Mouse (Mus musculus) spleen, postnatal 36 days (tissue): Measurements from ENCODE around the gene Gm6509.
"Not testable (repeated sequence)": the region's sequence is repeated elsewhere in the genome, so short reads cannot be mapped to it uniquely, and the experiment has no call there.

Experiments
- DNase-seq, 2 experiments: peaks; one replicate each; pipeline ENCODE4 v3.0.0; 2022; ENCODE audit warnings: low spot score in 2 of 2, mixed read lengths in 1 of 2

The Gm6509 gene

DNA sequence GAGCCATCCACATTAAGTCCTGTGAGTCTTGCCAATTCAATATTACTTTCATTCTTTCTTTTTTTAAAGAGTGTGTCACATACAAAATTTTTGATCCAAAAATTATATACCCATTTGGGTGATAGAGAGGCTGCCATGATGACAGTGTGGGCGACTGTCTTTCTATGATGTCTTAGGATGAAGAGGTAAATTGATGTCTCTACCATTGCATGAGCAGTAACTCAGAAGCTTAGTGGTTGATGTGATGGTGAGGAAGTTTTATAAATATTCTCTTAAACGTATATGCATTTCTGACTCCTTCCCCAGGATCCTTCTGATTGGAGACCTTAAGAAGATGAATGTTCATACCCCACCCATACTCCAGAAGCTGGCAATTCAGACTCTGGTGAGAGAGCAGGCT lies at the start of gene Gm6509:
Gene Gm6509 (plus strand): TSS at position 301 of the 400 bp plus-strand sequence.
- not testable (repeated sequence) for DNase-seq

- DNase-seq: not testable (repeated sequence)
Observed at GRCm38 (mm10) chr5:94616242-94616641, 7.5 kb upstream of the Gm6509 start, which contains the start of gene Gm3147. Gm3147 (minus strand) TSS chr5:94616342.

- DNase-seq: not testable (repeated sequence)
Observed at GRCm38 (mm10) chr5:94648082-94648481, 24.3 kb downstream of the Gm6509 start, which contains the start of gene Gm6205. Gm6205 (plus strand) TSS chr5:94648382.
